Mouse (Mus musculus): Measurements from ENCODE around the gene Hivep3.

DNA sequence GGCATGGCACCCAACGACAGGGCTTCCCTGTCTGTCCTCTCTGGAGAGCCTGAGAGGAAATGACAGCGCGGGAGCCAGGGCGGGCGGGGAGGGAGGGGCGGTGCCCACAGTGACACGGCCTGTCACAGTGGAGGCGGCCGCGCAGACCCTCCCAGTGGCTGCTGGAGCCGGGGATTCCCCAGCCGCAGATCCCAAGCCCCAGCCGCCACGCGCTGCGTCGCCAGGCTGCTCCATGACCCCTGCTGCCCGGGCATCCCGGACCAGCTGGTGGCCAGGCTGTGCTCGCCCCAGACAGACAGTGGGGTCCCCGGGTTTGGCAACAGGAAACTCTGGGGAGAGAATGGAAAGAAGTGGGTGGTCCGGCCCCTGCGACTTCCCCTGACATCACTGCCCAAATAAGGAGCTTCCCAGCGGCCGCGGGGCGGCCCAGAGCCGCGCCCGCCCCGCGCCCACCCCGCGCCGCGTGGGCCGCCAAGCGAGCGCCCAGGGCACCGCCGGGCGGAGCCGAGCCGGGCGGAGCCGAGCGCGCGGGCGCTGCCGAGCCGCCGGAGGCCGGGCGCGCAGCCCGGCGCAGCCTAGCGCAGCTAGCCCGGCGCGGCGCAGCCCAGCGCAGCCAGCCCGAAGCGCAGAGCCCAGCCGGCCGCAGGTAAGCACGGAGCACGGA, 298.9 kb downstream of the Hivep3 start:
- TF ChIP-seq GATA1 (IDR thresholded peaks at IDR 0.05; ENCODE audit: low read depth, low read length), result no peak
- TF ChIP-seq ZMIZ1 (IDR thresholded peaks at IDR 0.05; ENCODE audit: low read depth, low read length), result no peak
- no peak for TF ChIP-seq UBTF (IDR thresholded peaks at IDR 0.05; ENCODE audit: borderline replicate concordance, insufficient read depth, low read depth, low read length)
- no peak for TF ChIP-seq EP300 (IDR thresholded peaks at IDR 0.05; ENCODE audit: low read depth in 1 of 2, low read length in 2 of 2)

Measured in MEL (cell line).